Mouse (Mus musculus): Measurements from ENCODE around the gene Git1. TPM values are rescaled to one million over a fixed set of nuclear protein-coding genes. Genes with fewer than 3 reads are reported as not detected.
A peak's percentile ranks its signal among the peaks of the same experiment; 100 is the strongest.

Git1 gene
- total RNA-seq, 2 experiments from 2014 or later = 76.8 to 81.0 TPM

GRCm38 (mm10) chr11:77483510-77484255, 9.7 kb upstream of the Git1 start:
- no peak for DNase-seq

DNA sequence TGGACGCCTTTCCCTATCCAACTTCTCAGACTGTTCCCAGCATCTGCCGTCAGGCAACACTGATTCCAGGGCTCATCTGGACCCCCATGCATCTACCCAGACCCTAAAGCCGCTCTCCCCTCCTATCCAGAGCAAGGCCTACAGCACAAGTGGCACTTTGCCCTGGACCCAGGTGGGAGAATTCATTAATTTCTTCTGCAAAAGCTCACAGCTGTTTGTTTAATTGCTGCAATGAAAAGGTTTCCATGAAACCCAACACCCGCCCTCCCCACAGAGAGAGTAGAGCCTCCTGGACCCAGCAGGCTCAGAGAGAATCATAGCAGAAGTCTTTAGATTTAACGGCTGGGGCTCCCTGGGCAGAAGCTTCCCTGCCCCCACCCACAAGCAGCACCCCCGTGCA, 8.1 kb upstream of the Git1 start:
- no peak for DNase-seq

DNA sequence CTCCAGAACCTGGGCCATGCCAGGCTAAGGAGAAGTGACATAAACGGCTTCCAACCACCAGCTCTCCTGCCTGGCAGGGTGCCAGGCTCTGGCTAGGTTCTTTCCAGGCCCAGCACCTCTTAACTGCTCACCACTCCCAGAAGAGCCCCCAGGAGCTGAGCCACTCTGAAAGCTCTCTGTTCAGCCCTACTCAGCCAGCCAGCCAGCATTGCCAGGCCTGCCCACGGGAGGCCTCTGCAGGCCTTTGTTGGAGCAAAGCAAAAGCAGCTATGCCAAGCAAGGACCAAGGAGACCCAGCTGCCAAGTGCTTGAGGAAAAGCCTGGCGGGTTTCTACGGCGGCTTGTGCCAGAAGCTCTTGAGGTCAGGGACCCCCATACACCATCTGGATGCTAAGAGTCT, 6.6 kb upstream of the Git1 start:
- DNase-seq = no peak

- DNase-seq = no peak
Measured at GRCm38 (mm10) chr11:77488771-77489581, 4.4 kb upstream of the Git1 start.

DNA sequence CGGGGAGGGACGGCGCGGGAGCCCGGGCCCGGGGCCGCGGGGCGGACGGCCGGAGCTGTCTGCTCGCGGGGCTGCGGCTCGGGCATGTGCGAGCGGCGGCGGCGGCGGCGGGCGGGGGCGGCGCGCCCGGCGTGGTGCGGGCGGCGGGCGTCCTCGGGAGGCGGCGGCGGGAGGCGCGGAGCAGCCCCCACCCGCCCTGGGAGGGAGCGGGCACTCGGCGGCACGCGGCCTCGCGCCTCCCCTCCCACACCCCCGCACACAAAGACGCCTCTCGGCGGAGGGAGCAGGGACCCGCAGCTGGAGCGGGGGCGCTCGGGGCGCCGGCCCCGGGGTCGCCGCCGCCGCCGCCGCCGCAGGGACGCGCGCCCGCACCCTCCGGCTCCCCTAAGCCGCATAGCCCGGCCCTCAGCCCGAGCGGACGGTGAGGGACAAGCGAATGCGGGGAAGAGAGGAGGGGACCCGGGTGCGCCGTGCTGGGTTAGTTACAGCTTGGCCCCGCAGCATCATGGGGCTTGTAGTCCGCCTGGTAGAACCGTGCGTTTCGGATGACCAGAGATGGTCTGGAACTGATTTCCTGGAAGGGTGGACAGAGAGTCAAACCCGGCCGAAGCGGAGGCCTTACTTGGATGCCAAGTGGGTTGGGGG, 3.6 kb upstream of the Git1 start, which contains the start of gene Ankrd13b:
Gene Ankrd13b, minus strand, starts transcription at position 88 of the 645 bp plus-strand sequence.
- DNase-seq = peak; percentile 75

DNA sequence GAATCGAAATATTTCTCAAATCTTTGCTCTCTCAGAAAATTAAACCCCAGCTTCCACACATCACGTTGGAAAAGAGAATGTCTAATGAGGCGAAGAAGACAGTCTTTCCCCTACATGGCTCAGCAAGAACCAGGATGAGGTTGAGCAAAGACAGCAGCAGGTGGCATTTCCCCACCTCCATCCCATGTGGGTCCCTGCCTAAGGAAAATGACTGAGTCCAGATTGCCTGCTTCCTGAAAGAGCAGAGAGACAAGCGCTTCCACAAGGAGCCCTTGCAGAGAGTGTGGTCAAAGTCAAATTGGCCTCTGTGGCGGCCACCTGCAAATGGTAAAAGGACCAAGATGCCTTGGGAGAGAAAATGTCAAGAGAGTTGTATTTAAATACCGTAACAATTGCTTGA, 2.9 kb upstream of the Git1 start:
- no peak for DNase-seq

DNA sequence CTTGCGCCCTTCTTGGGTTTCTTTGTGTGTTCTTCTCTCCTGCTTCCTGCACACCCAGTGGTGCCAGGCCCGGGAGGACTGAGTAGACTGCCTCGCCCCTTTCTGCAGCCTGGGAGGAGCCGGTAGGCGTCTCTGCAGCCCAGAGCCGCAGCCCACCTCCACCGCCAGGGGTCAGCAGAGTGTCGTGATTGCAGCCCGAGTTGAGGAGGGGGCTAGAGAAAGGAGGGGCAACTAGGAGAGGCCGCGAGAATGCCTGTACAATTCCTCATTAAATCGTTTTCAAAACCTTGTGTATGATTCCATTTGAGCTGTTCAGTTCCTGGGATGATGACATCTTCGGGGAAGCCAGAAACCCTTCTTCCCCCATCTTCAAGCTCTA, 2.2 kb upstream of the Git1 start:
- peak; percentile 96 for DNase-seq

DNA sequence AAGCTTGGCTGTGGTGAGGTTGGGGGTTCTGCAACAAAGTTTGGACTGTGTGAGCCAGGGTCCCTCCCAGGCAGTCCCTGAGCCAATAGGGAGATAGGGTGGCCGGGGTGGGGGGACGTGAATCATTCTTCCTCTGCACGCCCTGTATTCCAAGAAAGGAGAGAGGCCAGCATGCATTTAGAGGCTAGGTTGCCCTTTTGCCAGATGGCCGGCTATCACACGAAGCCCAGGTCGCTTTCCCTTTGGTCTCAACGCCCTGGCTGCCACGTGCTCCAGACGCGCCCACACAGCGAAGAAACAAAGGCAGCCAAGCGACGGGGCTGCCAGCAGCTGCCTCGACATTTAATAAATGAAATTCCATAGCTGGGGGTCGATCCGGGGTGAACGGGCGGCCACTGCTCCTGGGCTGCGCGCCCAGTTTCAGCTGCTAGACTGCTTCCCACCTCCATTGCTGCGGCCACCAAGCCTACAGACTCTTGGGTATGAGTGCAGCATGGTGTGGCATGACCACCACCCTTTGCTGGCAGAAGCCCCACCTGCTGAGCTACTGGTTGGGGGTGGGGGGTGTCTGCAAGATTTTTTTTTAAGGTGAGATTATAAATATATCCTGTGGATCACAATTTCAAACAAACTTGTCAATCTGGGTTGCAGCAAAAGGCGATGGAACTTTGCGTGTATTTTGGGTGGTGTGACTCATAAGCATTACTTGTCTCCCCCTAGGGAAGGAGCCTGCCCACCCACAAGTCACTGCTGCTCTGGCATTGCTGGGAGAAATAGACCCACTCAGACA, 1.7 kb upstream of the Git1 start:
- peak; percentile 84 for DNase-seq

DNA sequence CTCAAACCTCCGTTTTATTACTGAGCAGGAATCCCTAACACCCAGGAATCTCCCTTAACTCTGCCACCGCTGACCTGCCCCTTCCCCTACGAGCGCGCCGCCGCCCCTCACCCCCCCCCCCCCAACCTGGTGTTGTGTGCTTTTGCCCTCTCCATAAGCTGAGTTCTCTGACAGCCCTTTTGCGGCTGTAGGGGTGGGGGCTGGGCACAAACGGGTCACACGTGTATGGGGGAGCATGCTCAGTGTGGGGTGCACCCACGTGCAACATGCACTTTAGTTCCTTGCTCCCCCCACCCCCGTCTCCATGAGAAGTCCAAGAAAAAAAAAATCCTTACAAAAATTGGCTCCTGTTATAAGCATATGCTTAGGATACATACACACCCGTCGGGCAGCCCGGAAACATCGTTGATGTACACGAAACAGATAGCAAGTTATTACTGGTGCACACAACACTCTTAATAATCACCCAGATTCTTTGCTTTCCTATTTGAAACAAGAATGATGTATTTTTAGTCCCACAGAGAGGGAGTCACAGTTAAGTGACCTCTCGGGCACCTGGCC, 971 bp upstream of the Git1 start:
- DNase-seq = no peak

- DNase-seq = peak; percentile 95
Measured at GRCm38 (mm10) chr11:77492911-77493332, 440 bp upstream of the Git1 start.

DNA sequence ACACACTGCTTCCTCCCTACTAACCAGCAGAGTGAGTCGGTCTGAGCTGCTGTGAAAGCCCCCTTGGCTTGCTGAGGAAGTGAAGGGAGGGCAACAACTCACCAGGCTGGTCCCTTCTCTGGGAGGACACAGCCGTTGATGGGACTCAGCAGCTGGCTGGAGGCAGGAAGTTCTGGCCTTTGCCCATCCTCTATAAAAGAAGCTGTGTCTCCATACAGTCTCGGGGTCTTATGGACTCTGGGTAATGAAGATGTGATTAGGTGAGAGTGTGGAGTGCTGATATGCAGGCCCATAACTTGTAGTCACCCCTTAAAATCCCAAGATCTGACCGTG, 948 bp downstream of the Git1 start:
- DNase-seq = no peak

GRCm38 (mm10) chr11:77494782-77495181, 1.4 kb downstream of the Git1 start:
- no peak for DNase-seq

DNA sequence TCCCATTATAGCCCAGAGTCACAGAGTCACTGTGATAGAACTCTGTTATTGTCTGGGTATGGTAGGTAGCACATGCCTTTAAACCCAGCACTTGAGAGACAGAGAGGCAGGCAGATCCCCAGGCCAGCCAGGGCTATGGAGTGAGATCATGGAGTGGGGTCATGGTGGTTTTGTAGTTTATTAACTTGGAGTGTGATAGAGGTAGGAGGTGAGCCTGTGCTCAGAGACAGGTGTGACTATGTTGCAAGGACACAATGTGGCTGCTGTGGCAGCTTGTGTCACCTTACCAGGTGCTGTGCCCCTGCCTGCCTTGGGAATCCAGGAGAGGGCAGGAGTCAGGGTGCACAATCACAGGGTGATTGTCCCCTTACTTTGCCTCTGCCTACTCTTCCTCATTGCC, 2.1 kb downstream of the Git1 start:
- no peak for DNase-seq

DNA sequence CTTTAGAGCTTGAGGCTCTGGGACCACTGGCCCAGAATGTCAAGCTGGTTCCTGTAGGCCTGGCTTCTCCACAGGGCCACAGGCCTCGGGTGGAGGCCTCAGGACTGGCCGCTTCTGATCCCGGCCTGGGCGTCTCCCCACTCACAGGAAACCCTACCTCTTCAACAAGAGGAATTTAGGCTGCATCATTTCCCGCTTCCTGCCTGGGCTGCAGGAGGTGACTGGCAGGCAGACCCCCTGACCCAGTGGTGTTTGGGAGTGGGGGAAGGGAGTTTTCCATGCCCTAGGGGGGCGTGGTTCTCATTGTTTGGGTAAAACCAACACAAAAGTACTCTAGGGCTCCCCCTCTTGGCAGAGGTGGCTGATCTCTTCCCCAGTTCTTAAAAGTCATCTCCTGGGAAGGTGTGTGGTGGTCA, 4.0 kb downstream of the Git1 start:
- peak; percentile 86 for DNase-seq

- DNase-seq = peak; percentile 58
Measured at GRCm38 (mm10) chr11:77497851-77498250, 4.5 kb downstream of the Git1 start.

DNA sequence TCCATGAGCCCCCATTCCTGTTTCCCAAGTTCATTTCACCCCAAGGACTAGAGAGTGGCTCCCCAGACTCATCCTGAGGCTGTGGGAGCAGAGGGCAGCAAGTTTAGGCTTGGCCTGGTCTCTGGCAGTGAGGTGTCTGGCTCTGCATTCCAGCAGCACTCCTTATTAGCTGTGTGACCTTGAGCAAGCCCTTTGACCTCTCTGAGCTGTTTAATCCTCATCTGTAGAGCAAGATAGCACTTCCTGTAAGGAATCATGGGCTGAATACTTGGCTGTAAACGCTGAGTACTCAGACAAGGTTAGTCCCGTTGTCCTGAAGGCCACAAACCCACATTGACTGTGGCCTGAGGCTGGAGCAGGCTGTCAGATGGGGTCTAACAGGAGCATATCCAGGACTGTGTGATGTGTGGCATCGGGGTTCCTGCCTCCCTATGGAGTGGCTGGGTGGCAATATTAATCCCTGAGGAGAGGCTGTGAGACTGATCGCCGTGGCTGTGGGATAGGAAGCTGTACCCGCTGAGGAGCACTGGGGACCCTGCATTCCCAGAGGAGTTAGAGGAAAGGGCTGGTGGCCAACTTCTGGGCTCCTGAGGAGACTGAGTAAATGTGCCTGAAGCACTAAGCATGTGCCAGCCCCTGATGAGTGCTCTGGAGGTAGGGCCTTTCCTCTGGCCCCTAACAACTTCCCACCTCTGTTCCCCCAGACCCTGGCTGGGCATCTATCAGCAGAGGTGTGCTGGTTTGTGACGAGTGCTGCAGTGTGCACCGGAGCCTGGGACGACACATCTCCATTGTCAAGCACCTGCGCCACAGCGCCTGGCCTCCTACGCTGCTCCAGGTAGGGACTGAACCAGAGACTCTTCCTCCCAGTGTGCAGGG, 5.1 kb downstream of the Git1 start:
- no peak for DNase-seq

DNA sequence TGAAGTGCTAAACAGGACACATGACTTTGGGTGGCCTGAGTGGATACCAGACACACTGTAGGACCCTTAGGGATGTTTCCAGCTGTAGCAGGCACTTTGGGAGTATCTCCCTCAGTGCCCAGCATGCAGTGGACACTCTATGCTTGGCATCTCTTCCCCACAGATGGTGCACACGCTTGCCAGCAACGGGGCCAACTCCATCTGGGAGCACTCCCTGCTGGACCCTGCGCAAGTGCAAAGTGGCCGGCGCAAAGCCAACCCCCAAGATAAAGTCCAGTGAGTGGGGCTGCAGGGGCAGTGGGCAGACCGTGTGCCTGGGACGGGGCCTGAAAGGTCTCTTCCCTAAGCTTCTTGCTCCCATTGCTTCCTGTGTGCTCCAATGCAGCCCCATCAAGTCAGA, 6.0 kb downstream of the Git1 start:
- no peak for DNase-seq

GRCm38 (mm10) chr11:77500361-77501325, 7.3 kb downstream of the Git1 start:
- no peak for DNase-seq

DNA sequence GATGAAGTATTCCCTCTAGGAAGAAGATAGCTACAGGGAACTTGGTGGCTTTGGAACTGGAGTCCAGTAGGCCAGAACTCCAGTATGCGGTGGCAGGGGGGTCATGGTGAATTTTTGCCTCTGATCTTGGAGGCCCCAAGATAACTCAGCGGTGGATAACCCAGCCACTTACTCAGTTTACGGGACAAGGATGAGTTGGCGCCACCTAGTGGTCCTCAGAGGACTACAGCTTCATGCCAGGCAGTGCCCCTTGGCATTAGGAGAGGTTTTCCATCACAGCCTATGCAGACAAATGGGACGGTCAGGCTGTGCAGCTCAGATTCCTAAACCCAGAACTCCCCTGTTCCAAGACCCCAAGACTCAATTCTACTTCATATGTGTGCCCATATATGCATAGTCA, 8.0 kb downstream of the Git1 start:
- DNase-seq = peak; percentile 84

- no peak for DNase-seq
Measured at GRCm38 (mm10) chr11:77501971-77502370, 8.6 kb downstream of the Git1 start.

Data from heart, postnatal 4 days (tissue).